Mouse (Mus musculus) embryonic fibroblast, embryonic 13.5 days (primary cell): Measurements from ENCODE around the gene Prkrip1.
"Not testable (repeated sequence)": the region's sequence is repeated elsewhere in the genome, so short reads cannot be mapped to it uniquely, and the experiment has no call there.

ENCODE experiments used
- CTCF ChIP-seq: IDR thresholded peaks from 2 replicates; pipeline ENCODE4 v1.5.1; 2011; ENCODE audit warnings: mild to moderate bottlenecking, control low read depth, low read length, moderate library complexity, borderline replicate concordance; ENCODE audit not compliant: insufficient read depth
- POLR2A ChIP-seq: IDR thresholded peaks from 2 replicates; pipeline ENCODE4 v1.6.1; 2011; ENCODE audit warnings: low read depth, mild to moderate bottlenecking, control low read depth, low read length, moderate library complexity

GRCm38 (mm10) chr5:136211341-136212102 is 12.8 kb upstream of the Prkrip1 start:
- TF ChIP-seq CTCF, POLR2A: not testable (repeated sequence)
